Mouse (Mus musculus) limb, embryonic 12.5 days (tissue): ENCODE measurements around the gene 1700029F12Rik. TPM values are rescaled to one million over a fixed set of nuclear protein-coding genes. Genes with fewer than 3 reads are reported as not detected.
A peak's percentile ranks its signal among the peaks of the same experiment; 100 is the strongest.

ENCODE experiments used
- ATAC-seq: fragments of 200-750 bp; cut with Nextera tagmentation; 2 replicates; pipeline ENCODE4 v1.8.0; 2017; ENCODE audit warnings: low read depth, moderate TSS enrichment; ENCODE audit not compliant: insufficient number of reproducible peaks, insufficient read depth, low FRiP score, low TSS enrichment
- H3K27ac ChIP-seq: fragments of 300-500 bp; sonication (generic); 2 replicates; pipeline ENCODE4 v1.5.1; 2016; ENCODE audit warnings: mild to moderate bottlenecking, moderate library complexity
- H3K27me3 ChIP-seq: fragments of 300-500 bp; sonication (generic); 2 replicates; pipeline ENCODE4 v1.6.1; 2016; ENCODE audit warnings: mild to moderate bottlenecking, moderate library complexity
- H3K36me3 ChIP-seq: fragments of 300-500 bp; sonication (generic); 2 replicates; pipeline ENCODE4 v1.6.1; 2016; ENCODE audit warnings: mild to moderate bottlenecking, moderate library complexity
- H3K4me1 ChIP-seq: fragments of 300-500 bp; sonication (generic); replicated peaks from 2 replicates; pipeline ENCODE4 v1.6.1; 2016
- H3K4me2 ChIP-seq: fragments of 300-500 bp; sonication (generic); 2 replicates; pipeline ENCODE4 v1.6.1; 2016; ENCODE audit warnings: mild to moderate bottlenecking, moderate library complexity
- H3K4me3 ChIP-seq: fragments of 300-500 bp; sonication (generic); replicated peaks from 2 replicates; pipeline ENCODE4 v1.5.1; 2016; ENCODE audit warnings: mild to moderate bottlenecking
- H3K9ac ChIP-seq: fragments of 300-500 bp; sonication (generic); replicated peaks from 2 replicates; pipeline ENCODE4 v1.6.1; 2016; ENCODE audit warnings: mild to moderate bottlenecking, moderate library complexity
- H3K9me3 ChIP-seq: fragments of 300-500 bp; sonication (generic); 2 replicates; pipeline ENCODE4 v1.6.1; 2016; ENCODE audit warnings: mild to moderate bottlenecking, moderate library complexity
- WGBS: fragments of 180-500 bp; shearing (Covaris S2); methylation state at CpG from one replicate; pipeline ENCODE4 v1.1.7; 2016; 5-methylcytosine and 5-hydroxymethylcytosine counted together
- polyA plus RNA-seq: library from polyadenylated mRNA; unstranded; fragments of >200 nt; fragmentation: Nextera tagmentation; extraction: Ambion mirVana; gene quantifications from 2 replicates; pipeline ENCODE4 v1.2.1, GENCODE M21; 2016

The 1700029F12Rik gene
- polyA plus RNA-seq, 1 experiment from 2014 or later: not detected

- ATAC-seq: no peak
- H3K27ac ChIP-seq: no peak overlapping the region
- no peaks in the 10 kb centered on the region for H3K4me1 ChIP-seq
- H3K4me2 ChIP-seq: no peak overlapping the region
- no peaks in the 10 kb centered on the region for H3K27me3 ChIP-seq
- no peaks in the 10 kb centered on the region for H3K36me3 ChIP-seq
- 57% methylated on average over 4 of the region's 4 CpGs for WGBS
- H3K9me3 ChIP-seq: no peaks in the 10 kb centered on the region
- no peak overlapping the region for H3K9ac ChIP-seq
- H3K4me3 ChIP-seq: no peak overlapping the region
Measured at GRCm38 (mm10) chr13:97021906-97022305, 12.3 kb downstream of the 1700029F12Rik start.

GRCm38 (mm10) chr13:97020122-97020521 is 14.0 kb downstream of the 1700029F12Rik start:
- no peak overlapping the region for H3K4me3 ChIP-seq
- ATAC-seq: no peak

GRCm38 (mm10) chr13:97017711-97018110 is 16.5 kb downstream of the 1700029F12Rik start:
- 80% methylated on average over 3 of the region's 3 CpGs for WGBS
- no peak for ATAC-seq
- H3K4me1 ChIP-seq: no peaks in the 10 kb centered on the region
- no peaks in the 10 kb centered on the region for H3K36me3 ChIP-seq
- H3K4me3 ChIP-seq: no peak overlapping the region
- H3K27ac ChIP-seq: no peak overlapping the region
- H3K4me2 ChIP-seq: no peak overlapping the region
- H3K27me3 ChIP-seq: no peaks in the 10 kb centered on the region
- H3K9me3 ChIP-seq: no peaks in the 10 kb centered on the region
- no peak overlapping the region for H3K9ac ChIP-seq

More at GRCm38 (mm10) chr13:97020122-97020521, 14.0 kb downstream of the 1700029F12Rik start:
- Histone ChIP-seq H3K27ac (no peak overlapping the region), H3K9ac (no peak overlapping the region), H3K36me3 (no peaks in the 10 kb centered on the region), H3K9me3 (no peaks in the 10 kb centered on the region), H3K27me3 (no peaks in the 10 kb centered on the region), H3K4me1 (no peaks in the 10 kb centered on the region), H3K4me2 (no peak overlapping the region)
- 76% methylated on average over 5 of the region's 5 CpGs for WGBS

- no peaks in the 10 kb centered on the region for H3K4me1 ChIP-seq
- no peak overlapping the region for H3K4me3 ChIP-seq
- H3K27ac ChIP-seq: no peak overlapping the region
- no peaks in the 10 kb centered on the region for H3K36me3 ChIP-seq
- WGBS: 86% methylated on average over 4 of the region's 4 CpGs
- H3K27me3 ChIP-seq: no peaks in the 10 kb centered on the region
- no peak overlapping the region for H3K4me2 ChIP-seq
- ATAC-seq: no peak
- no peak overlapping the region for H3K9ac ChIP-seq
- H3K9me3 ChIP-seq: no peaks in the 10 kb centered on the region
Measured at GRCm38 (mm10) chr13:97014366-97014765, 19.8 kb downstream of the 1700029F12Rik start.

- H3K4me2 ChIP-seq: peak overlapping the region; percentile 71
- H3K36me3 ChIP-seq: no peaks in the 10 kb centered on the region
- no peak; the same call in 1 of the 2 replicates for ATAC-seq
- under 1% methylated on average over 19 of the region's 19 CpGs for WGBS
- H3K27me3 ChIP-seq: peaks cover 15% of the 10 kb centered on the region
- peaks cover 5% of the 10 kb centered on the region; the same call in 1 of the 2 replicates for H3K4me1 ChIP-seq
- H3K9me3 ChIP-seq: no peaks in the 10 kb centered on the region
- peak overlapping the region; percentile 40 for H3K4me3 ChIP-seq
- no peak overlapping the region for H3K27ac ChIP-seq
- peak overlapping the region; percentile 48 for H3K9ac ChIP-seq
Measured at GRCm38 (mm10) chr13:97008266-97009153, 25.7 kb downstream of the 1700029F12Rik start.

GRCm38 (mm10) chr13:97007501-97008265 is 26.5 kb downstream of the 1700029F12Rik start:
- Histone ChIP-seq H3K9me3 (no peaks in the 10 kb centered on the region), H3K9ac (peak overlapping the region; percentile 50; the same call in 1 of the 2 replicates), H3K4me1 (peaks cover 5% of the 10 kb centered on the region; the same call in 1 of the 2 replicates), H3K27ac (no peak overlapping the region), H3K27me3 (peaks cover 15% of the 10 kb centered on the region), H3K36me3 (no peaks in the 10 kb centered on the region), H3K4me3 (peak overlapping the region; percentile 40), H3K4me2 (peak overlapping the region; percentile 71)
- ATAC-seq: peak; percentile 69; the same call in 1 of the 2 replicates
- WGBS: 1% methylated on average over 19 of the region's 21 CpGs

GRCm38 (mm10) chr13:97006784-97007183 is 27.4 kb downstream of the 1700029F12Rik start:
- H3K27ac ChIP-seq: no peak overlapping the region
- WGBS: 41% methylated on average over 2 of the region's 2 CpGs
- peaks cover 15% of the 10 kb centered on the region for H3K27me3 ChIP-seq

GRCm38 (mm10) chr13:96997080-96997479 is 37.1 kb downstream of the 1700029F12Rik start:
- Histone ChIP-seq H3K4me2 (no peak overlapping the region), H3K9ac (no peak overlapping the region), H3K4me1 (no peaks in the 10 kb centered on the region), H3K27me3 (no peaks in the 10 kb centered on the region), H3K4me3 (no peak overlapping the region), H3K9me3 (no peaks in the 10 kb centered on the region), H3K27ac (no peak overlapping the region), H3K36me3 (no peaks in the 10 kb centered on the region)
- ATAC-seq: no peak
- 71% methylated on average over 1 of the region's 1 CpGs for WGBS

More at GRCm38 (mm10) chr13:97006784-97007183, 27.4 kb downstream of the 1700029F12Rik start:
- ATAC-seq: no peak
- no peak overlapping the region; the same call in 1 of the 2 replicates for H3K4me3 ChIP-seq
- H3K36me3 ChIP-seq: no peaks in the 10 kb centered on the region
- H3K4me2 ChIP-seq: peak overlapping the region; percentile 71; the same call in 1 of the 2 replicates
- no peaks in the 10 kb centered on the region for H3K9me3 ChIP-seq
- H3K9ac ChIP-seq: no peak overlapping the region
- peaks cover 5% of the 10 kb centered on the region; the same call in 1 of the 2 replicates for H3K4me1 ChIP-seq

GRCm38 (mm10) chr13:96995243-96995642 is 38.9 kb downstream of the 1700029F12Rik start:
- Histone ChIP-seq H3K27ac (no peak overlapping the region), H3K9me3 (no peaks in the 10 kb centered on the region), H3K9ac (no peak overlapping the region), H3K4me2 (no peak overlapping the region), H3K4me3 (no peak overlapping the region), H3K4me1 (no peaks in the 10 kb centered on the region; the same call in 1 of the 2 replicates), H3K27me3 (no peaks in the 10 kb centered on the region), H3K36me3 (no peaks in the 10 kb centered on the region)
- ATAC-seq: no peak
- WGBS: 76% methylated on average over 5 of the region's 5 CpGs

- Histone ChIP-seq H3K27me3 (no peaks in the 10 kb centered on the region), H3K4me3 (no peak overlapping the region), H3K4me2 (no peak overlapping the region), H3K36me3 (no peaks in the 10 kb centered on the region), H3K4me1 (no peaks in the 10 kb centered on the region; the same call in 1 of the 2 replicates), H3K9me3 (no peaks in the 10 kb centered on the region), H3K27ac (no peak overlapping the region), H3K9ac (no peak overlapping the region)
- WGBS: 55% methylated on average over 8 of the region's 8 CpGs
- ATAC-seq: no peak
Measured at GRCm38 (mm10) chr13:96993291-96993989, 40.7 kb downstream of the 1700029F12Rik start.
